Mouse (Mus musculus): ENCODE data around the gene Clpx.

GRCm38 (mm10) chr9:65273873-65274272, 20.2 kb upstream of the Clpx start:
- TF ChIP-seq CTCF (IDR thresholded peaks at IDR 0.05; ENCODE audit: low read depth, low read length), result no peak
- no peak for TF ChIP-seq POLR2A (IDR thresholded peaks at IDR 0.05; ENCODE audit: borderline replicate concordance, low read depth, low read length)
